Mouse (Mus musculus) limb, embryonic 14.5 days (tissue): ENCODE data around the gene Meiob. TPM values are rescaled to one million over a fixed set of nuclear protein-coding genes. Genes with fewer than 3 reads are reported as not detected.

Experiments
- ATAC-seq: fragments of 200-750 bp; cut with Nextera tagmentation; 2 replicates; pipeline ENCODE4 v1.8.0; 2017; ENCODE audit warnings: low read depth, moderate number of reproducible peaks, moderate TSS enrichment; ENCODE audit not compliant: low FRiP score
- DNase-seq: peaks from one replicate; pipeline ENCODE4 v3.0.0-alpha.2; 2015; ENCODE audit warnings: low spot score
- H3K27ac ChIP-seq: fragments of 300-500 bp; sonication (generic); replicated peaks from 2 replicates; pipeline ENCODE4 v1.5.1; 2014; ENCODE audit warnings: low read depth, mild to moderate bottlenecking, low read length, moderate library complexity, mixed read lengths
- H3K27me3 ChIP-seq: fragments of 300-500 bp; sonication (generic); 2 replicates; pipeline ENCODE4 v1.6.1; 2014; ENCODE audit warnings: low read length, mixed read lengths; ENCODE audit not compliant: control insufficient read depth, insufficient read depth
- H3K36me3 ChIP-seq: fragments of 300-500 bp; sonication (generic); 2 replicates; pipeline ENCODE4 v1.6.1; 2014; ENCODE audit warnings: mild to moderate bottlenecking, low read length, moderate library complexity, mixed read lengths; ENCODE audit not compliant: control insufficient read depth, insufficient read depth
- H3K4me1 ChIP-seq: fragments of 300-500 bp; sonication (generic); 2 replicates; pipeline ENCODE4 v1.6.1; 2014; ENCODE audit warnings: antibody characterized with exemption, low read length, mixed read lengths; ENCODE audit not compliant: control insufficient read depth, insufficient read depth
- H3K4me2 ChIP-seq: fragments of 300-500 bp; sonication (generic); replicated peaks from 2 replicates; pipeline ENCODE4 v1.6.1; 2014; ENCODE audit warnings: low read depth, mild to moderate bottlenecking, low read length, moderate library complexity; ENCODE audit not compliant: severe bottlenecking
- H3K4me3 ChIP-seq: fragments of 300-500 bp; sonication (generic); replicated peaks from 2 replicates; pipeline ENCODE4 v1.5.1; 2014; ENCODE audit warnings: low read length
- H3K9ac ChIP-seq: fragments of 300-500 bp; sonication (generic); 2 replicates; pipeline ENCODE4 v1.6.1; 2014; ENCODE audit warnings: mild to moderate bottlenecking, low read depth, low read length, moderate library complexity; ENCODE audit not compliant: severe bottlenecking
- H3K9me3 ChIP-seq: fragments of 300-500 bp; sonication (generic); 2 replicates; pipeline ENCODE4 v1.6.1; 2016; ENCODE audit warnings: low read length; ENCODE audit not compliant: control insufficient read depth
- POLR2A ChIP-seq: fragments of 200-500 bp; IDR thresholded peaks from 2 replicates; pipeline ENCODE4 v1.8.0; 2012; ENCODE audit warnings: inconsistent platforms, mild to moderate bottlenecking, moderate library complexity, borderline replicate concordance; ENCODE audit not compliant: insufficient read depth, insufficient read length; ENCODE audit errors: extremely low read depth
- WGBS: fragments of 180-500 bp; shearing (Covaris S2); extraction: QIAGEN DNeasy Blood & Tissue Kit; methylation state at CpG from one replicate; pipeline ENCODE4 v1.1.7; 2014; 5-methylcytosine and 5-hydroxymethylcytosine counted together
- polyA plus RNA-seq, 2 experiments: library from polyadenylated mRNA; depleted of rRNA in 1 of 2; stranded (reverse) in 1 of 2; unstranded in 1 of 2; fragments of >200 nt; fragmentation: Nextera tagmentation in 1 of 2; extraction: Ambion mirVana in 1 of 2; gene quantifications; 2 replicates each; pipeline versions ENCODE4 v1.2.1 to v1.2.3; 2012 to 2014

Gene Meiob
- polyA plus RNA-seq, 2 experiments: not detected

GRCm38 (mm10) chr17:24850065-24850772 is 46.1 kb downstream of the Meiob start, which contains the start of gene Fahd1:
Gene Fahd1 (minus strand): TSS chr17:24850364.
- under 1% methylated on average over 49 of the region's 58 CpGs for WGBS
- Histone ChIP-seq H3K27ac (peak within 1 kb of the TSS; percentile 81), H3K4me2 (peak within 1 kb of the TSS; percentile 95), H3K4me3 (peak within 1 kb of the TSS; percentile 66), H3K9me3 (no peaks in the 10 kb centered on the region), H3K9ac (peak within 1 kb of the TSS; percentile 66), H3K36me3 (peaks cover 13% of the 10 kb centered on the region), H3K27me3 (no peaks in the 10 kb centered on the region), H3K4me1 (peaks cover 11% of the 10 kb centered on the region)
- ATAC-seq: peak; percentile 100
- 0 out of 2 replicates have a peak, but pooled peaks have one; percentile 44 for TF ChIP-seq POLR2A
- peak; percentile 99 for DNase-seq

- Histone ChIP-seq H3K27ac (no peak overlapping the region), H3K9me3 (no peaks in the 10 kb centered on the region), H3K36me3 (peaks cover 13% of the 10 kb centered on the region), H3K4me1 (peaks cover 11% of the 10 kb centered on the region), H3K27me3 (no peaks in the 10 kb centered on the region), H3K4me2 (peak overlapping the region; percentile 95), H3K9ac (peak overlapping the region; percentile 66), H3K4me3 (peak overlapping the region; percentile 66)
- no peak for ATAC-seq
- no peak for TF ChIP-seq POLR2A
- DNase-seq: no peak
- WGBS: 2% methylated on average over 19 of the region's 20 CpGs
These were observed 46.7 kb downstream of the Meiob start for GRCm38 (mm10) chr17:24850773-24851127.

- H3K4me3 ChIP-seq: peak overlapping the region; percentile 66
- TF ChIP-seq POLR2A: no peak
- whole genome bisulfite sequencing: 77% methylated on average over 10 of the region's 10 CpGs
- no peak overlapping the region for H3K27ac ChIP-seq
- H3K9ac ChIP-seq: no peak overlapping the region
- peaks cover 11% of the 10 kb centered on the region for H3K4me1 ChIP-seq
- ATAC-seq (no peak), DNase-seq (no peak)
- no peaks in the 10 kb centered on the region for H3K9me3 ChIP-seq
- H3K27me3 ChIP-seq: no peaks in the 10 kb centered on the region
- peak overlapping the region; percentile 95 for H3K4me2 ChIP-seq
- H3K36me3 ChIP-seq: peaks cover 16% of the 10 kb centered on the region
These were observed 47.5 kb downstream of the Meiob start for GRCm38 (mm10) chr17:24851381-24852125.

GRCm38 (mm10) chr17:24855838-24856464 is 51.9 kb downstream of the Meiob start:
- H3K36me3 ChIP-seq: peaks cover 22% of the 10 kb centered on the region

GRCm38 (mm10) chr17:24856589-24856988 is 52.5 kb downstream of the Meiob start:
- no peak for ATAC-seq
- no peaks in the 10 kb centered on the region for H3K4me1 ChIP-seq
- WGBS: 86% methylated on average over 13 of the region's 13 CpGs
- TF ChIP-seq POLR2A: no peak
- no peak overlapping the region for H3K27ac ChIP-seq
- DNase-seq: no peak
- H3K9me3 ChIP-seq: no peaks in the 10 kb centered on the region
- no peak overlapping the region for H3K9ac ChIP-seq
- H3K4me3 ChIP-seq: no peak overlapping the region
- H3K36me3 ChIP-seq: peaks cover 28% of the 10 kb centered on the region
- no peaks in the 10 kb centered on the region for H3K27me3 ChIP-seq
- H3K4me2 ChIP-seq: no peak overlapping the region

More at GRCm38 (mm10) chr17:24855838-24856464, 51.9 kb downstream of the Meiob start:
- ATAC-seq (no peak), DNase-seq (no peak)
- Histone ChIP-seq H3K9ac (no peak overlapping the region), H3K27me3 (no peaks in the 10 kb centered on the region), H3K4me1 (peaks cover 4% of the 10 kb centered on the region), H3K4me2 (no peak overlapping the region), H3K9me3 (no peaks in the 10 kb centered on the region), H3K4me3 (no peak overlapping the region), H3K27ac (no peak overlapping the region)
- TF ChIP-seq POLR2A: no peak
- WGBS: 75% methylated on average over 3 of the region's 3 CpGs
